Mouse (Mus musculus): ENCODE data around the gene Plcl1. TPM values are rescaled to one million over a fixed set of nuclear protein-coding genes. Genes with fewer than 3 reads are reported as not detected.

The Plcl1 gene
- polyA plus RNA-seq, 2 experiments = 0.05 to 0.12 TPM

DNA sequence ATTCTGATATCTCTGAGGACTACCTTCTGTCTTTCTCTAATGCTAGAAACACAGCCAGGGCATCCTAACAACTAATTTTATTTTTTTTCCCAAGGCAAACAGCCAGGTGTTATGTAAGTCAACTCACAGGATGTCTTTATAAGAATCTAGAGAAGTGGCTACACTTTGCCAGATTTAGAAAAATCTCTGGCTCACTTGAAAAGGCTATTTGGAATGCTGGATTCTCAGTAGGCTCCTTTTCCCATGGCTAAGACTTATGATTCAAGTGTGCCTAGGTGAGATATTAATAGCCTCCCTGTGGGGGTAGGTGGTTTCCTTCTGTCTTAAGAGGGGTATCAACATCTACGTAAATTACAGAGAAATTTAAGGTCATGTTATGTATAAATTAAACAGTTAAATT lies 152.7 kb downstream of the Plcl1 start:
- H3K36me3 ChIP-seq (replicated peaks; ENCODE audit: control insufficient read depth, insufficient read depth, low read depth) = no peaks in the 10 kb centered on the region
- H3K4me1 ChIP-seq (replicated peaks; ENCODE audit: control insufficient read depth in 2 of 2, insufficient read depth in 2 of 2, low read length in 1 of 2) = no peaks in the 10 kb centered on the region; a peak in 1 of 4 replicates
- no peak for DNase-seq (ENCODE audit: low read depth in 3 of 3, low spot score in 3 of 3)
- 48% methylated on average over 1 of the region's 1 CpGs for WGBS (ENCODE audit: insufficient replicate concordance)
- H3K27me3 ChIP-seq (ENCODE audit: control insufficient read depth, insufficient read depth, low read length) = no peaks in the 10 kb centered on the region
- ATAC-seq (ENCODE audit: insufficient read depth) = no peak
- H3K4me2 ChIP-seq (ENCODE audit: low read depth) = no peak overlapping the region
- no peak overlapping the region for H3K4me3 ChIP-seq (ENCODE audit: insufficient read depth in 1 of 2, low read depth in 2 of 2, low read length in 2 of 2)
- no peak overlapping the region for H3K9ac ChIP-seq (replicated peaks)
- TF ChIP-seq EP300 (IDR thresholded peaks at IDR 0.05; ENCODE audit: low read depth) (no peak), CTCF (IDR thresholded peaks at IDR 0.05; ENCODE audit: low read depth) (no peak)
- H3K9me3 ChIP-seq (ENCODE audit: control insufficient read depth, low read length) = no peaks in the 10 kb centered on the region
- H3K27ac ChIP-seq = no peak overlapping the region

DNA sequence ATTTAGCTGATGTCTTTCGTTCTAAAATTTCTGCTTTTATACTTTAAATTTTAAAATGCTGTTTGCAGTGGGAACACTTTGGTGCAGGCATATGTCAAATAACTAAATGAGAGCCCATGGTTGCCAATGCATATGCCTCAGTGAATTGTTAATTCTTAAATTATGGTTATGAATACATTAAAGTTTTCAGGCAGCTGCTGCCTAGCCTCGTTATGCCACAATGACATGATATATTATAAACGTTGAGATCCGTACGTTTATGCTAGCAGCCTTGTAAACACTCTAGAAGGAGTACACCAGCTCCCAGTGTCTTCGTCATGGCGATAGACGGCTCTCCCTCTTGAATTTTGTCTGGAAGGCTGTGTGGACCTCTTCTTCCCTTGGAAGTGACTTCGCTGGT lies 154.3 kb downstream of the Plcl1 start:
- Histone ChIP-seq H3K27ac (no peak overlapping the region), H3K27me3 (ENCODE audit: control insufficient read depth, insufficient read depth, low read length) (no peaks in the 10 kb centered on the region), H3K4me3 (ENCODE audit: insufficient read depth in 1 of 2, low read depth in 2 of 2, low read length in 2 of 2) (no peak overlapping the region), H3K4me1 (replicated peaks; ENCODE audit: control insufficient read depth in 2 of 2, insufficient read depth in 2 of 2, low read length in 1 of 2) (no peaks in the 10 kb centered on the region), H3K4me2 (ENCODE audit: low read depth) (no peak overlapping the region), H3K9me3 (ENCODE audit: control insufficient read depth, low read length) (no peaks in the 10 kb centered on the region), H3K9ac (replicated peaks) (no peak overlapping the region), H3K36me3 (replicated peaks; ENCODE audit: control insufficient read depth, insufficient read depth, low read depth) (no peaks in the 10 kb centered on the region)
- no peak for ATAC-seq (ENCODE audit: insufficient read depth)
- WGBS (ENCODE audit: insufficient replicate concordance) = 68% methylated on average over 9 of the region's 9 CpGs
- TF ChIP-seq EP300 (IDR thresholded peaks at IDR 0.05; ENCODE audit: low read depth) (no peak), CTCF (IDR thresholded peaks at IDR 0.05; ENCODE audit: low read depth) (no peak)
- no peak for DNase-seq (ENCODE audit: low read depth in 3 of 3, low spot score in 3 of 3)

DNA sequence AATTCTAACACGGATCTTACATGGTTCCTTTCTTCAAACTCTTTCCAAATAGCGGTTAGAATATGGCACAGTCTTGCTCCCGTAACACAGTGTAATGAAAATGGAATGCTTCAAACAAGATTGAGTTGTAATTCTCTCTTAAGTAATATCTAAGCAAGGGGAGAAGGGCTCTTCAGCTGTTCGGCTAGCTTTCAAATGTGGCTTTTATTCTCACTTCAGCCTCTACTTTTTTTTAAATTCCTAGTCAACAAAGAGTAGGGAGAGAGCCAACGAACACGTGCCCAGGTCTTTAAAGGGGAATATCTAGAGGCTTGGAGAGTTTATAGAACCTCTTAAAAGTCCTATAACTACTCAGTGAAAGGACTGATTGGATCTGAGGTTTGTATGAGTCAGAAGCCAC lies 160.2 kb downstream of the Plcl1 start:
- no peak for ATAC-seq (ENCODE audit: insufficient read depth)

DNA sequence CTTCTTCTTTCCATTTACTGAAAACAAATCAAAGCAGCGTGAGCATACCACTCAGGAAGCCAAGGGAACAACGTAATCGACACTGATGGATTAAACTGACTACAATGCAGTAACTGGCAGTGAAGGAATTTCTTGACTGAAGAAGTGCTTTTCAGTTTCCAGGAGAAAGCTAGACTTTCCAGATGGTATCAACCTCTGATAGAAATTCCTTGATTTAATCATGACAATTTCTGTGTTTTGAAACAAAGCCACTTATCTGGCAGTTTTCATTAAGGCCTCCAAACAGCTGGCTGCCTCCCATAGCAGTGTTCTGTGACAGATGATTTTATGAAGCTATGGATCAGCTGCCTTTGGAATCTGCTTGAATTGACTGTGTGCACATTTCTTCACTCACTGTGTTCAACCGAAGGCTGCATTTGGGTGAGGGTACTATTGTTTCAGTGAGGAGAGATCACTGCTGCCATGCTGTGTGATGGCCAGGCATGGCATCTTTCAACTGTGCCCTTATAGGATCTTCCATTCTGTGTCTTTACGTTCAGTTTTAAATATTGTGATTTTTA lies 162.2 kb downstream of the Plcl1 start:
- no peaks in the 10 kb centered on the region for H3K27me3 ChIP-seq (ENCODE audit: control insufficient read depth, insufficient read depth, low read length)
- 57% methylated on average over 5 of the region's 5 CpGs for WGBS (ENCODE audit: insufficient replicate concordance)
- TF ChIP-seq CTCF (IDR thresholded peaks at IDR 0.05; ENCODE audit: low read depth) (no peak), EP300 (IDR thresholded peaks at IDR 0.05; ENCODE audit: low read depth) (no peak)
- no peak overlapping the region for H3K4me2 ChIP-seq (ENCODE audit: low read depth)
- no peaks in the 10 kb centered on the region for H3K9me3 ChIP-seq (ENCODE audit: control insufficient read depth, low read length)
- H3K4me1 ChIP-seq (replicated peaks; ENCODE audit: control insufficient read depth in 2 of 2, insufficient read depth in 2 of 2, low read length in 1 of 2) = no peaks in the 10 kb centered on the region
- DNase-seq (ENCODE audit: low read depth in 3 of 3, low spot score in 3 of 3) (no peak), ATAC-seq (ENCODE audit: insufficient read depth) (no peak)
- no peak overlapping the region for H3K4me3 ChIP-seq (ENCODE audit: insufficient read depth in 1 of 2, low read depth in 2 of 2, low read length in 2 of 2)
- H3K36me3 ChIP-seq (replicated peaks; ENCODE audit: control insufficient read depth, insufficient read depth, low read depth) = no peaks in the 10 kb centered on the region
- no peak overlapping the region for H3K9ac ChIP-seq (replicated peaks)
- H3K27ac ChIP-seq = no peak overlapping the region

More for the DNA sequence above, 160.2 kb downstream of the Plcl1 start:
- Histone ChIP-seq H3K9me3 (ENCODE audit: control insufficient read depth, low read length) (no peaks in the 10 kb centered on the region), H3K4me1 (replicated peaks; ENCODE audit: control insufficient read depth in 2 of 2, insufficient read depth in 2 of 2, low read length in 1 of 2) (no peaks in the 10 kb centered on the region), H3K27ac (no peak overlapping the region), H3K27me3 (ENCODE audit: control insufficient read depth, insufficient read depth, low read length) (no peaks in the 10 kb centered on the region), H3K4me2 (ENCODE audit: low read depth) (no peak overlapping the region), H3K9ac (replicated peaks) (no peak overlapping the region), H3K36me3 (replicated peaks; ENCODE audit: control insufficient read depth, insufficient read depth, low read depth) (no peaks in the 10 kb centered on the region), H3K4me3 (ENCODE audit: insufficient read depth in 1 of 2, low read depth in 2 of 2, low read length in 2 of 2) (no peak overlapping the region)
- TF ChIP-seq CTCF (IDR thresholded peaks at IDR 0.05; ENCODE audit: low read depth) = no peak
- no peak for DNase-seq (ENCODE audit: low read depth in 3 of 3, low spot score in 3 of 3)
- WGBS (ENCODE audit: insufficient replicate concordance) = 59% methylated on average over 6 of the region's 6 CpGs

DNA sequence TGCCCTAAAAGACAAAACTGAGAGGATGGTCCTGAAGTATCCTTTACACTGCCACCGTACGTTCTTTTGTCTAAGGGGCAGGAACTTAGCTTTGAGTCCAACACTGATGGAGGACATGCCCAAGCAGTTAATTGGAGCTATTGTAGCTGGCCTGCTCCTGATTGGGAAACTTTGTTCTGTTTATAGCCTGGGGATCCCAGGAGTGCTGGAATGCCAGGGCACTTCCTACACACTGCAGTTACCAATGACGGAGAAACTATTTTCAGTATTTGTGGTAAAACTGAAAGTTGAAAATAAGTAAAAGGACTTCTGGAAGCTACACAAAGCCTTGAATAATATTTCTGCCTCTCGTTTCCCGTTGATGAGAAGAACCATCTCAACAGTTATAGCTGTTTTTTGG lies 164.5 kb downstream of the Plcl1 start:
- Histone ChIP-seq H3K9me3 (ENCODE audit: control insufficient read depth, low read length) (no peaks in the 10 kb centered on the region), H3K27ac (no peak overlapping the region), H3K27me3 (ENCODE audit: control insufficient read depth, insufficient read depth, low read length) (no peaks in the 10 kb centered on the region), H3K4me1 (replicated peaks; ENCODE audit: control insufficient read depth in 2 of 2, insufficient read depth in 2 of 2, low read length in 1 of 2) (no peaks in the 10 kb centered on the region), H3K36me3 (replicated peaks; ENCODE audit: control insufficient read depth, insufficient read depth, low read depth) (no peaks in the 10 kb centered on the region), H3K4me2 (ENCODE audit: low read depth) (no peak overlapping the region), H3K9ac (replicated peaks) (no peak overlapping the region), H3K4me3 (ENCODE audit: insufficient read depth in 1 of 2, low read depth in 2 of 2, low read length in 2 of 2) (no peak overlapping the region)
- no peak for TF ChIP-seq EP300 (IDR thresholded peaks at IDR 0.05; ENCODE audit: low read depth)
- no peak for TF ChIP-seq CTCF (IDR thresholded peaks at IDR 0.05; ENCODE audit: low read depth)
- DNase-seq (ENCODE audit: low read depth in 3 of 3, low spot score in 3 of 3) (no peak), ATAC-seq (ENCODE audit: insufficient read depth) (no peak)
- 66% methylated on average over 5 of the region's 5 CpGs for WGBS (ENCODE audit: insufficient replicate concordance)

Measured in liver, embryonic 14.5 days (tissue).